Mouse (Mus musculus): ENCODE measurements around the gene Ppp1r32. TPM values are rescaled to one million over a fixed set of nuclear protein-coding genes. Genes with fewer than 3 reads are reported as not detected.

Ppp1r32 gene
- polyA plus RNA-seq, 1 experiment from 2014 or later: not detected

DNA sequence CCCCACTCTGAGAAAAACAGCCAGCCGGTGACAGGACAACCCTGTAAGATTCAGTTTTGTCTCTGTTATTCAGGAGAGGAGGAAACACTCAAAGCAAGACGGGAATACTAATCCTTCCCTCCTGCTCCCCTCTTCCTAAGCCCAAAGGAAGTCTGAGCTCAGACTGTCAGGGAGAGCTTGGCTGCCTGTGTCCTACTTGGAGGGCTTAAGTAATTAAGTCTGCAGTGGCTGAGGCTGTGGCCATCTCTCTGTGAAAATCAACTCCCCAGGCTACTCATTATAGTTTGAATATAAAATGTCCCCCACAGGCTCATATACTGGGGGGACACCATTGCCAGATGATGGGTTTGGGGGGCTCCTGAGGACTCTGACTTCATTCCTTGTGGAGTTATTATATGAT, 14.2 kb upstream of the Ppp1r32 start:
- no peak overlapping the region for H3K4me3 ChIP-seq
- peaks cover 13% of the 10 kb centered on the region; the same call in 1 of the 2 replicates for H3K4me1 ChIP-seq
- no peaks in the 10 kb centered on the region for H3K9me3 ChIP-seq
- WGBS: 60% methylated on average over 2 of the region's 2 CpGs
- H3K27me3 ChIP-seq (ENCODE audit: insufficient read depth, poor library complexity, severe bottlenecking): peaks cover 13% of the 10 kb centered on the region; the same call in 1 of the 2 replicates
- H3K36me3 ChIP-seq: peaks cover 27% of the 10 kb centered on the region
- no peak for DNase-seq (ENCODE audit: low spot score)
- no peak overlapping the region for H3K27ac ChIP-seq

DNA sequence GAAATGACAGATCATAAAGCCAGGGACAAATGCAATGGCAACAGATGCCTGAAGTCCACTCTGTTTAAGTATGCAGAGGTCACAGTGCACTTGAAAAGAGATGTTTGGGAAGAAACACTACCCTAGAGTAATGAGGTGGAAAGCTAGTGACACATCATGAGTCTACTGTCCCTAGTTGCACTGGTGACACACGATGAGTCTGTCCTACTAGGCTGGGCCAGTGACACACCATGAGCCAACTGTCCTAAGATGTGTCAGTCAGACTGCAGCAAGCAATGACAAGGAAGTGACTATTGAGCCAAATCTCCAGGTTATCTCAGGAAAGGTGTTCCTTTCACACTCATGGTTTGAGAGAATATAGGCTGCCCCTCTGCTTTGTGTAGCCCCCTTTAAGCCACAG, 12.9 kb upstream of the Ppp1r32 start:
- WGBS: 88% methylated on average over 1 of the region's 1 CpGs
- no peak for DNase-seq (ENCODE audit: low spot score)
- peaks cover 14% of the 10 kb centered on the region for H3K36me3 ChIP-seq
- H3K9me3 ChIP-seq: no peaks in the 10 kb centered on the region
- H3K4me3 ChIP-seq: no peak overlapping the region
- peaks cover 26% of the 10 kb centered on the region; the same call in 1 of the 2 replicates for H3K27me3 ChIP-seq (ENCODE audit: insufficient read depth, poor library complexity, severe bottlenecking)
- H3K27ac ChIP-seq: no peak overlapping the region
- peaks cover 13% of the 10 kb centered on the region; the same call in 1 of the 2 replicates for H3K4me1 ChIP-seq

DNA sequence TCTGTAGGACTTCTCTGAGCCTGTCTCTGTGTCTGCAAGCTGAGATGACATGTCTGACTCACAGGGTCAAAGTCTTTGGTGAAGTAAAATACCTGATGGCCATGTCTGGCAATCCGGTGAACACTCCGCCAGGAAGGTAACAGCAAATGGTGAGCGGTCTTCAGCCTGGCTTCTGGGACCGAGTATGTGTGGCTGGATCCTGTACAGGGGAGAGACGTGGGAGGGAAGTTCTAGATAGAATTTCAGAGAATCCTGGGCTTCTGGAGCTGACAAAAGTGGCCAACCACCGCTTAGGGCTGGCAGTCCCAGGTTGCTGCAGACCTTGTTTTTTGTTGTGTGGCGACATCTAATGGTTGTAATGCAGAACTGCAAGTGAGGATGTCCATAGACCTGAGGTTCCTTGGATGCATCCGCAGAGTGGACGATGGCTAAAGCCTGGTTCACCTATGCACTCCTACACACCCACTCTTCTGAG, 3.6 kb upstream of the Ppp1r32 start:
- peaks cover 20% of the 10 kb centered on the region for H3K4me1 ChIP-seq
- 18% methylated on average over 9 of the region's 9 CpGs for WGBS
- H3K27me3 ChIP-seq (ENCODE audit: insufficient read depth, poor library complexity, severe bottlenecking): peaks cover 82% of the 10 kb centered on the region
- no peaks in the 10 kb centered on the region for H3K9me3 ChIP-seq
- no peak overlapping the region for H3K27ac ChIP-seq
- no peaks in the 10 kb centered on the region for H3K36me3 ChIP-seq
- H3K4me3 ChIP-seq: no peak overlapping the region
- DNase-seq (ENCODE audit: low spot score): no peak

DNA sequence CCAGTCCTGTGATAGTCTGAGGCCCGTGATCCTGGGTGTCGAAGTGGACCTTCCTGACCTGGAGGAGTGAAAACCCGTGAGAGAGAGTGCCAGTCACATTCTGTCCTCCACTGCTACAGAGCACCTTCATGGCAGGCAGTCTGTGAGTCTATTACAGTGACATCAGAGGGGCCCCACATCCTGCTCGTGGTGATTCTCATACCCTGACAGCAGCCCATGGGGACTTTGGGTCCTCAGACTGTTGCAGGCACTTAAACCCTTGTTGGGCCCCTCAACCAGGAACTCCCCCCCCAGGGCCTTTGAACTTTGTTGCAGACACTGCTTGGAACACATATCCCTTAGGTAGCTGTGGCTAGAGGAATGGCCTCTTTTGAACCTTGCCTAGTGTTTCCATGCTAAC, 3.2 kb downstream of the Ppp1r32 start:
- Histone ChIP-seq H3K36me3 (no peaks in the 10 kb centered on the region), H3K4me1 (peaks cover 20% of the 10 kb centered on the region), H3K9me3 (no peaks in the 10 kb centered on the region), H3K27me3 (ENCODE audit: insufficient read depth, poor library complexity, severe bottlenecking) (peaks cover 81% of the 10 kb centered on the region), H3K27ac (no peak overlapping the region), H3K4me3 (no peak overlapping the region)
- 54% methylated on average over 4 of the region's 4 CpGs for WGBS
- DNase-seq (ENCODE audit: low spot score): no peak

- DNase-seq (ENCODE audit: low spot score): no peak
- H3K4me3 ChIP-seq: no peak overlapping the region
- 24% methylated on average over 6 of the region's 6 CpGs for WGBS
- no peak overlapping the region for H3K27ac ChIP-seq
- peaks cover 79% of the 10 kb centered on the region for H3K27me3 ChIP-seq (ENCODE audit: insufficient read depth, poor library complexity, severe bottlenecking)
- H3K36me3 ChIP-seq: no peaks in the 10 kb centered on the region
- H3K9me3 ChIP-seq: no peaks in the 10 kb centered on the region
- H3K4me1 ChIP-seq: peaks cover 18% of the 10 kb centered on the region
These were observed 8.9 kb downstream of the Ppp1r32 start for GRCm38 (mm10) chr19:10473779-10474178.

GRCm38 (mm10) chr19:10472958-10473357, 9.8 kb downstream of the Ppp1r32 start:
- no peak for DNase-seq (ENCODE audit: low spot score)
- no peak overlapping the region for H3K27ac ChIP-seq
- no peak overlapping the region for H3K4me3 ChIP-seq
- peaks cover 73% of the 10 kb centered on the region for H3K27me3 ChIP-seq (ENCODE audit: insufficient read depth, poor library complexity, severe bottlenecking)
- 64% methylated on average over 3 of the region's 3 CpGs for WGBS
- no peaks in the 10 kb centered on the region for H3K9me3 ChIP-seq
- H3K4me1 ChIP-seq: peaks cover 19% of the 10 kb centered on the region
- no peaks in the 10 kb centered on the region for H3K36me3 ChIP-seq

DNA sequence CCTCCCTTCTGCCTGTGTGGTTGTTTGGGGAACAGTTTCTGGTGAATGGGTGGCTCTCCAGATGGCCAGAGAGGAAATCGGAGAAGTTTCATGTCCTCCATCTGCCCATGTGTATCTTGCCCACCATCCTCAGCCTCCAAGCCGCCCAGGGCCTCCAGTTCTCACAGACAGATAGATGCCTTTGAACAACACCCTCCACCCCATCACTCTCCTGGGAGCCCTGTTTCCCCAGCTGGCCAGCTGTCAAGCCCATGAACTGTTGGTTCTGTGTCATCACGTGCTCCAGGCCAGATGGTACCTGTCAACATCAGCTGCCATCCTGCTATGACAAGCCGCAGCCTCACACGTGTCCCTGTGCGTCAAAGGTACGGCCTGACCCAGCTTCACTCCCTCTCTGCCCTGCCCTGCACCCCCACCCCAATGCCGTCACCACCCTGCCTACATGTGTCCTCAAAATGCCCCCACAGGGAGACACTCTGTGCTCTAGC, 13.5 kb downstream of the Ppp1r32 start:
- Histone ChIP-seq H3K36me3 (no peaks in the 10 kb centered on the region), H3K4me3 (no peak overlapping the region), H3K27me3 (ENCODE audit: insufficient read depth, poor library complexity, severe bottlenecking) (peaks cover 67% of the 10 kb centered on the region), H3K4me1 (peaks cover 19% of the 10 kb centered on the region), H3K9me3 (no peaks in the 10 kb centered on the region), H3K27ac (no peak overlapping the region)
- 53% methylated on average over 8 of the region's 8 CpGs for WGBS
- no peak for DNase-seq (ENCODE audit: low spot score)

DNA sequence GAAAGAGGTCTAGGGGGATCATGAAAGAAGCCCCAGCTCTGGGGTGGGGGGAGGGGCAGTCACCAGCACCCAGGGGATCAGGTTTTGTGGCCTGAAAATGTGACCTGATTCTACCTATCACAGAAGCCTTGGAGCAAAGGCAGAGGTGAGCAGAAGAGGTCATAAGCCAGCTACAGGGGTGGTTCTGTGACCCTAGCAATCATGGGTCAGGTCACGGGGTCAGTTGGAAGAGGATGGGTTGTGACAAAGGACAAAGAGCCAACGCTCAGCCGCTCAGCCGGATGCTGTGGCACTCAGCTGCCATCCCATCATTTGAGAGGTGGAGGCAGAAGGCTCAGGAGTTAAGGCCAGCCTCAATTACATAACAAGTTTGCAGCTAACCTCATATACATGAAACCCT, 18.3 kb downstream of the Ppp1r32 start:
- peaks cover 13% of the 10 kb centered on the region for H3K4me1 ChIP-seq
- H3K9me3 ChIP-seq: no peaks in the 10 kb centered on the region
- peaks cover 86% of the 10 kb centered on the region for H3K27me3 ChIP-seq (ENCODE audit: insufficient read depth, poor library complexity, severe bottlenecking)
- DNase-seq (ENCODE audit: low spot score): no peak
- 36% methylated on average over 4 of the region's 4 CpGs for WGBS
- H3K27ac ChIP-seq: no peak overlapping the region
- H3K4me3 ChIP-seq: no peak overlapping the region
- H3K36me3 ChIP-seq: no peaks in the 10 kb centered on the region

DNA sequence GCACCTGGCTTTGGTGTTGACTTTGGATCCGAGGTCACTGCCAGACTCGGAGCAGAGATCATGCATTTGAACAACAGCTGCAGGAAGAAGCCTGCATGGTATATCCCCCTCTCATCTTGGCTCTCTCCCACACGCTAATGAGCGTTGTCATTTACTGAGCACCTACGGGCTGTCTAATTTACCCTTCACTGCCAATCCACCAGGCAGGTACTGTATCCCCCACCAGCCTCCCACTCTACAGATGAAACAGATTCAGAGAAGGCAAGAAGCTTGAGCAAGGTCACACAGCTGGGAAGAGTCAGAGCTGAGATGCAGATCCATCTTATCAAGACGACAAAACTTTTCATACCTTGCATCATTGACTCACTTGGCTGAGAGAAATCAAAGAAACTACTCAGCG, 21.1 kb downstream of the Ppp1r32 start:
- WGBS: 39% methylated on average over 7 of the region's 7 CpGs
- H3K27ac ChIP-seq: no peak overlapping the region
- H3K9me3 ChIP-seq: no peaks in the 10 kb centered on the region
- no peak overlapping the region for H3K4me3 ChIP-seq
- H3K36me3 ChIP-seq: no peaks in the 10 kb centered on the region
- H3K4me1 ChIP-seq: peaks cover 20% of the 10 kb centered on the region
- DNase-seq (ENCODE audit: low spot score): no peak
- peaks cover 94% of the 10 kb centered on the region for H3K27me3 ChIP-seq (ENCODE audit: insufficient read depth, poor library complexity, severe bottlenecking)

DNA sequence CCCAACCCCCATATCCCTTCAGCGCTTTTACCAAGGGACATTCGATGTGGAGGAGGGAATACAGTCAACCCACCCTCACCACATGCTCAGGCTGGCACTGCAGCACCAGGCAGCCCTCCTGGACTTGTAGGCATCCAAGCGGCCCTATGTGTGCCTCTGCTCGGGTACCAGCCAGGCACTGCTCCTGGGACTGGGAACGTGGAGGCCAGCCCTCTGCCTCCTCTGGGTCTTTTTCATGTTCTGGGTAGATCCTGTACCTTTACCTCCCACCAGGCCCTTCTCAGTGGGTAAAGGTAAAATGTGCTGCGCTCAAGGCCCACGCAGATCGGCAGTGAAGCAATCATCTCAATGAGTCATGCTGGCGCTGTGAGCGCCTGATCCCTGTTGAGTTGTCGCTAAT, 22.8 kb downstream of the Ppp1r32 start:
- DNase-seq (ENCODE audit: low spot score): no peak
- Histone ChIP-seq H3K27ac (no peak overlapping the region), H3K36me3 (no peaks in the 10 kb centered on the region), H3K4me1 (peaks cover 24% of the 10 kb centered on the region), H3K9me3 (no peaks in the 10 kb centered on the region), H3K4me3 (no peak overlapping the region), H3K27me3 (ENCODE audit: insufficient read depth, poor library complexity, severe bottlenecking) (peaks cover 98% of the 10 kb centered on the region)
- 28% methylated on average over 11 of the region's 11 CpGs for WGBS

DNA sequence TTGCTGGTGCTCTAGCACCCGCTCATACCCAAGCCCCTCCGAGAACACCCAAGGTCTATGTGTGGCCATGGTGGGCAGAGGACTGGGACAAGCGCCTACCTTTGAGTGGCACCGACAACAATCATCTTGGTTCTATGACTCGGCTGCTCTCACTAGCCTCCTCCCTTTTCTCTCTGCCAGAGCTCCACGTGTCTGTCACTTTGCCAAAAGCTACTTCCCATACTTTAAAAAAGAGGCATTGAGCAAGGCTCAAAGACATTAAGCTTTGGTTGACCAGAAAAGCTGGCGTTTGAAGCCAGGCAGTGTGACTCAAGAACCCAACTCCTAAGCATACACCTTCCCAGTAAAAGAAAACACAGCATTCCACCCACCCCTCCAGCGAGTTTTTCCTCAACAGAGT, 24.6 kb downstream of the Ppp1r32 start:
- 26% methylated on average over 8 of the region's 8 CpGs for WGBS
- Histone ChIP-seq H3K27ac (no peak overlapping the region), H3K9me3 (no peaks in the 10 kb centered on the region), H3K4me3 (peak overlapping the region; percentile 64; the same call in 1 of the 2 replicates), H3K4me1 (peaks cover 24% of the 10 kb centered on the region), H3K27me3 (ENCODE audit: insufficient read depth, poor library complexity, severe bottlenecking) (peaks cover 100% of the 10 kb centered on the region), H3K36me3 (no peaks in the 10 kb centered on the region)
- no peak for DNase-seq (ENCODE audit: low spot score)

DNA sequence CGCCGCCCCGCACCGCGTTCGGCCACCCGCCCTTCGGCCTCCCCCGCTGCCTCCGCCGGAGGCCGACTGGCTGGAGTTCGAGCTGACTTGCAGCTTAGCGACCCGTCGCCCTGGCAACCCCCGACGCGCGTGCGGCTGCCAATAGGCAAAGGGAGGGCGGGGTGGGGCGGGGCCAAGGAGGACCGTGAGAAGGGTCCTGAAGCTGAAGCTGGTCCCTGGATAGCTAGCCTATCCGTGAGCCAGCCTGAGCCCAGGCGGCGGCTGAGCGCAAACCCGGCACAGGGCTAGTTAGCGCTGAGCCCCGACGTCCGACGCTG, 25.3 kb downstream of the Ppp1r32 start:
- H3K4me3 ChIP-seq: peak overlapping the region; percentile 64
- WGBS: 1% methylated on average over 28 of the region's 34 CpGs
- peaks cover 100% of the 10 kb centered on the region for H3K27me3 ChIP-seq (ENCODE audit: insufficient read depth, poor library complexity, severe bottlenecking)
- H3K4me1 ChIP-seq: peaks cover 21% of the 10 kb centered on the region
- no peaks in the 10 kb centered on the region for H3K9me3 ChIP-seq
- H3K36me3 ChIP-seq: no peaks in the 10 kb centered on the region
- DNase-seq (ENCODE audit: low spot score): peak; percentile 94
- peak overlapping the region; percentile 22; the same call in 1 of the 2 replicates for H3K27ac ChIP-seq

GRCm38 (mm10) chr19:10456752-10457483, 25.8 kb downstream of the Ppp1r32 start, which contains the start of gene Lrrc10b:
Gene Lrrc10b (minus strand): TSS chr19:10457473.
- H3K4me3 ChIP-seq: peak within 1 kb of the TSS; percentile 64
- H3K4me1 ChIP-seq: peaks cover 19% of the 10 kb centered on the region
- peak; percentile 85 for DNase-seq (ENCODE audit: low spot score)
- H3K36me3 ChIP-seq: no peaks in the 10 kb centered on the region
- H3K27me3 ChIP-seq (ENCODE audit: insufficient read depth, poor library complexity, severe bottlenecking): peaks cover 100% of the 10 kb centered on the region
- H3K27ac ChIP-seq: peak within 1 kb of the TSS; percentile 22; the same call in 1 of the 2 replicates
- H3K9me3 ChIP-seq: no peaks in the 10 kb centered on the region
- WGBS: under 1% methylated on average over 91 of the region's 96 CpGs

Measured in heart, embryonic 10.5 days (tissue).